Mouse (Mus musculus) urinary bladder, postnatal 36 days (tissue): ENCODE measurements around the gene S100a1.

Source experiments
- DNase-seq, 2 experiments: peaks; one replicate each; pipeline ENCODE4 v3.0.0; 2022; ENCODE audit warnings: low spot score in 2 of 2, mixed read lengths in 1 of 2

S100a1 gene

DNA sequence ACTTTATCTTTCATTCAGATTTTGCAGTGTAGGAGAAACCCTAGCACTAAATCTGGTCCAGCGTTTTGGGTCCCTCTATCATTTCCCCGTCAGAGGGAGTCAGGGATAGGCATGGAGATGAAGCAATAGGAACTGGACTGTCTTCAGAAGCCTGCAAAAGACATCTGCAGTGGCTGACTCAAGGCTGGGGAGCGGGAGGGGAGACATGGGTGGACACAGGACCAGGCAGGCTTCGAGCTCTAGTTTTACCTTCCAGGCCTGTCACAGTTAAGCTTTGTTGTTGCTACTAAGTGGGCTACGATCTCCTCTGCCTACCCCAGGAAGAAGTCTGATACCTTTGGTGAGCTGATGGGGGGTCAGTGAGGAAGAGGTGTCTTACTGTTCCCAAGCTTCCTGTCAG lies 1.9 kb downstream of the S100a1 start:
- DNase-seq = no peak

DNA sequence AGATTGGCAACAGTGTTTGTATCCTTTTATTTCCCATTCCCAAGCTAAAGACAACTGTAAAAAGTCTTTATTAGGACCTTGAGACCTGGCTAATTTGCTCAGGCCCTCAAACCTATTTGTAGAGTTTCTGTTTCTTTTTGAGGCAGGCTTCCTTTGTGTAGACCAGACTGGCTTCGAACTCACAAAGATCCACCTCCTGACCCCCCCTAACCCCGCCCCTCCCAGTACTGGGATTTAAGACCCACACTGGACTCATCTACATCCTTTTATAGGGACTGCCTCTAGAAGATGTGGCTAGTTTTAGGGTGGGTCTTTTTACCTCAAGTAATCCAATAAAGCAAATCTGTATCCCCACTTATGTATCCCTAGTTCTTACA lies 4.5 kb downstream of the S100a1 start:
- DNase-seq = no peak

DNA sequence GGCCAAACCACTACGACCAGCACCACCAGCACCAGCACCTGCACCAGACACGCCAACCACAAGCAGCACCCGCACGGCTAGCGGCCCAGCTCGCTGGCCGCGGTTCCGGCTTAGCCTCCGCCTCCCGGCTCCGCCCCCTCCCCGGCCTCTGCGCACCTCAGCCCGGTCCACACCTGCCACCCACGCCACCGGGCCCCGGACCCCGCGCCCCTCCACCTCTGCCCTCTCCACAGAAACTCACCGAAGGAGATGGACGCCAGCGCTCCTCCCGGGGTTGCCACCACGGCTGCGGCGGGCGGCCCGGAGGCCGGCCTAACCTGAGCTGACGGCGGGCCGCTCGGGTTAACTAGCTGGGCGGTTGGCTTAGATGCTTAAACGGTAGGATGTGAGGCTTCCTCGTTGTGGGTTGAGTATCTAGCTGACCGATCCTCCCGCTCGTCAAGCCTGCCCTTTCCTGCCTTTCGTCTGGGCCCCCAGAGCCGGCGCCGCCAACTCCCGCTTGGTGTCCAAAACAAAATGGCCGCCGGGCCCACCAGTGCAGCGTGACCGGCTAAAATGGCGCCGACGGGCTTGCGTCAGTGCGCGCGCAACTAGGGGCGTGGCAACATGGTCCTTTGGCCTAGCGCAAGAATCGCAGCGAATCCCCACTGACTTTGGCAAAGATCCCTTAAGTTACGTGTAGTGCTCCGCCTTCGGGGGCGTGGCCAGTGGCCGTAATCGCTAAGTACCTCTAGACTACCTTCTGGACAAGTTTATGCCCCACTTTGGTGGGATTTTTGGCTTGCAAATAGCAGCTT lies 5.0 kb downstream of the S100a1 start, which contains the start of gene Chtop:
Chtop (minus strand) TSS at position 549 of the 797 bp plus-strand sequence.
- DNase-seq = peak; percentile 99 to 100

DNA sequence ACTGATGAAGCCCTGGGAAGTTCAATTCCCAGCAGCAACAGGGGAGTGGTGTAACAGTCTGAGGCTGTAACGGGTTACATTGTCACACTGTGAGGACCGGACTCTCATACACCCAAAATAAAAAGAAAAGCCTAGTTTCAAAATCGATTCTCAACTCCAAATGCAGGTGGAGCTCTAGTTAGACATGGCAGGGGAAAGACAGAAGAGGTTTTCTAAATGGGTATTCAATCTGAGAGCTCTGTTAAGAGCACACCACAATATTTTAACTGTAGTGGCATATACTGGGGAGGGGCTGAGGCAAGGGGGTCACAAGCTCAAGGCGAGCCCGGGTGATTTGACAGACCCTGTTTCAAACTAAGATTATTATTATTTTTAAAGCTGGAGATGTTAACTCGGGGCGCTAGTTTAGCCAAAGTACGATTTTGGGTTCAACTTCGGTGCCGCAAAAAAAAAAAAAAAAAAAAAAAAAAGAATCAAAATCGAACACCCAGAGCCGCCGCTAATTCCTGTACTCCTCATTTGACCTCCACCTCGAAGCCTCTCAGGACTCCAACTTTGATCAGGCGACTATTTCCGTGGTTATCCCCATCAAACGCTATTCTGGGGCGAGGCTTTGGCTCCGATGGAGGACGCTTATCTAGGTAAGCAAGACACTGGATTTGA lies 5.8 kb downstream of the S100a1 start:
- no peak for DNase-seq

- DNase-seq = no peak
Measured at GRCm38 (mm10) chr3:90506362-90506761, 7.8 kb downstream of the S100a1 start.

DNA sequence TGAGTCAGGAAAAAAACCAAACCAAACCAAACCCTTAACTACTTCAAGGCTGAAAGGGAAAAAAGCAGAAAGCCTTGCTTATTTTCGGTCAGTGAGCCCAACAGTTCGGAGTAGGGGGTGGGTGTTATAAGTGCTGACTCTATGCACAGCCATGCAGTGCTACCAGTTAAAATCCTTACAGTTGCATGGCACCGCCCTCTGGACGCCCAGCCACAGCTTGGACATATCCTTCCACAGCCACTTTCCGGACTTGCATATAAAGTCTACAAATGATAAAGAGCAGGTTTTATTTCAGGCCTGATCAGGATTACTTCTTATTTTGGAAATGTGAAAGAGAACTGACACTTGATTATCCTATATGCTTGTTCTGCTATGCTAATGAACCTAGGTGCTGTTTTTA lies 9.0 kb downstream of the S100a1 start:
- no peak for DNase-seq

- no peak for DNase-seq
Measured at GRCm38 (mm10) chr3:90503444-90503843, 10.7 kb downstream of the S100a1 start.

- DNase-seq = no peak
Measured at GRCm38 (mm10) chr3:90497597-90497996, 16.6 kb downstream of the S100a1 start.

DNA sequence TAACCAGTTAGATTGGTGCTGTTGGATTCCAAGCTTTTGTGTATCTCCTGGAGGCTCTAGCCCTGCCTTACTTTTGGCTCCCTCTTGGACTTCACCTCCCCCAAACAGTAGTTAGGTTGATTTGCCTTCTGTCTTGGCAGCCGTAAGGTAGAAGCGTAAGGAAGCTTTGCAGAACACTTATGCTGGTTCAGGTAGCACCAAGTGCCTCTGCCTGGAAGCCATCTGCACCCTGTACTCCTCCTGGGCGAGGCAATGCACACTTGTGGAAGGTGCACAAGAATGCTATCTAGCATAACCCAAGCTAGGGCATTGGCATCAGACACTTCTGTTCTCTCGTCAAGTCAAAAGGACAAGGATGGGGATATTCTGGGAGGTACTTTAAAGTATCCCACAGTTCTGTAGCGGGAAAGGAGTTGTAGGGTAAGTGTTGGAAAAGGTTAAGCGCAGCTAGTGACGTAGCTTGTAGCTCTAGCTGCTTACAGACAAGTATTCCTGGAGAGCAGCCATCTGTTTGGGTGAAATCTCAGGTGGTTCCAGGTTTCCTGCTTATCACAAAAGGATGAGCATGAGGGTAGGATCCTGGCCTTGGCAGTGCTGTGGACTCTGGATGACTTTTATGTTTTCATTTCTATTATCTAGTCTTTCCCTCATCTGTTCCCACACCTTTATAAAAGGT lies 18.2 kb downstream of the S100a1 start:
- DNase-seq = no peak

GRCm38 (mm10) chr3:90493831-90494540 lies 20.2 kb downstream of the S100a1 start:
- no peak for DNase-seq

DNA sequence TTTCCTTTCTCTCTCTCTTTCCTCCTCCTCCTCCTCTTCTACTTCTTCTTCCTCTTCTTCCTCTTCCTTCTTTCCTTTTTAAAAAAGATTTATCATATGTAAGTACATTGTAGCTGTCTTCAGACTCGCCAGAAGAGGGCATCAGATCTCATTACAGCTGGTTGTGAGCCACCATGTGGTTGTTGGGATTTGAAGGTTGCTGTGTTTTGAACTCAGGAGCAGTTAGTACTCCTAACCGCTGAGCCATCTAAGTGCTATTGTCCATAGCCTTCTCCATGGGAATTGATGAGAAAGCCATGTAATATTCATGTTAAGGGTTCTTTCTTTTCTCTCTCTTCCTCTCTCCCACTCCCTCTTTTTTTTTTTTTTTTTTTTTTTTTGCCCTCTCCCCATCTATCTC lies 22.8 kb downstream of the S100a1 start:
- DNase-seq = no peak

- DNase-seq = peak; percentile 96
Measured at GRCm38 (mm10) chr3:90490696-90491256, 23.4 kb downstream of the S100a1 start, which contains the start of gene Snapin. TSS of gene Snapin (minus strand) at chr3:90491033.

DNA sequence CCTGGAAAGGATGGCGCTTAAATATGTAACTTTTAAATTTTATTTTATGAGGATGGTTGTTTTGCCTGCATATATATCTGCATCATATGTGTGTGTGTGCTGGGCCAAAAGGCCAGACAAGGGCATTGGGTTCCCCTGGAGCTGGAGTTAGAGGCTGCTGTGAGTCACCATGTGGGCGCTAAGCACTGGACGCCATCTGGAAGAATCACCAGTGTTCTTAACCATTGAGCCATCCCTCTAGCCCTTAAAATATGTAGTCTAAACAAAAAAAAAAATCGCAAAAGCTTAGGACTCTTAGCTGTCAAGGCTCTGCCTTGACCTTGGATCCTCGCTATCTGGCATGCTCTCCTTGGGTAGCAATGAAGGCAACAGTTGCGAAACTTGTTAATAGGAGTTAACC lies 25.6 kb downstream of the S100a1 start:
- DNase-seq = no peak

- no peak for DNase-seq
Measured at GRCm38 (mm10) chr3:90486998-90487397, 27.2 kb downstream of the S100a1 start.

DNA sequence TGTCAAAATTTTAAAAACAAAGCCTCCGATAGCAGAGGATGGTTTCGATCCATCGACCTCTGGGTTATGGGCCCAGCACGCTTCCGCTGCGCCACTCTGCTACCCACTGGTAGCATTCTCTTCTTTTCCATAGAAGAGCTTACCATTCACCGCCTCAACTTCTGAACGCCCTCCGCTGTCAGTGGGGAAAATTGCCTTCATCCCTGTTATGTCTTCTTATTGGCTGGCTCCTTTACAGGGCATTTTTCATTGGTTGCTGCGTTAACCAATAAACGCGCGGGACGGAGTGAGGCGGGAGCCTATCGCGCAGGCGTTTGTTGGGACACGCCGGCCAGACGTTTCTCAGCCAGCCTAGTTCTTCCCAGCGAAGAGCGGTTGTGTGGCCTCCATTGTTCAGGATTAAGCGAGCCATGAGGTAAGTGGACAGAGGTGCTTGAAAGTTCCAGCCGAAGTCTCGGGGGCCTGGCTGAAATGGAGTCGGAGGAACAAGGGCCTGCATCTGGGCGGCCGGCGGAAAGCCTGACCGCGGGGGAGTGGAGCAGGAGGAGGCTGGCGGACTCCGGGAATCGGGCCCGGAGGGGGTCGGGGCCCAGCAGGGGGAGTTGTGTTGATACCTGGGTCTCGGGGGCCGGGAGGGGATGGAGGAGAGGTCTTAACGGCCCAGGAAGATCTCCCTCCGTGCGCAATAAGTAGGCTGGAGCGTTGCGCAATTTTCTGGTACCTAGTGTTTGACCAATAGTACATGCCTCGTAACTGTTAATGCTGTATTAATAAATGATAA lies 38.2 kb downstream of the S100a1 start, which contains the start of gene Ilf2:
Ilf2 (plus strand) TSS at position 296 of the 781 bp plus-strand sequence.
- peak; percentile 93 to 96 for DNase-seq

- no peak for DNase-seq
Measured at GRCm38 (mm10) chr3:90475151-90475830, 38.9 kb downstream of the S100a1 start.

DNA sequence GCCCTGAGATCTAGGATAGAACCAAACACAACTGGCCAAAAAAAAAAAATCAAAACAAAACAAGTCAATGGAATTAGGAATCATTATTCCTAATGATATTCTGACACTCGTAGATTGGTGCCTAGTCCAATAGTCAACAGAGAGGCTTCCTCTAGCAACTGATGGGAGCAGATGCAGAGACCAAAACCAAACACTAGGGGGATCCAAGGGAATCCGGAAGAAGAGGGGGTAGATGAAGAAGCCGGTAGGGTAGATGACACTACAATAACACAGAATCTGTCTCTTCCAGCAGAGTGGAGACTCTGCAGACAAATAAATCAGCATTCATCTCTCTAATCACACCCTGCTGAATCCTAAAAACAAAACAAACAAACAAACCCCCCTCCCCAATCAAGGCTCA lies 42.0 kb downstream of the S100a1 start:
- no peak for DNase-seq

DNA sequence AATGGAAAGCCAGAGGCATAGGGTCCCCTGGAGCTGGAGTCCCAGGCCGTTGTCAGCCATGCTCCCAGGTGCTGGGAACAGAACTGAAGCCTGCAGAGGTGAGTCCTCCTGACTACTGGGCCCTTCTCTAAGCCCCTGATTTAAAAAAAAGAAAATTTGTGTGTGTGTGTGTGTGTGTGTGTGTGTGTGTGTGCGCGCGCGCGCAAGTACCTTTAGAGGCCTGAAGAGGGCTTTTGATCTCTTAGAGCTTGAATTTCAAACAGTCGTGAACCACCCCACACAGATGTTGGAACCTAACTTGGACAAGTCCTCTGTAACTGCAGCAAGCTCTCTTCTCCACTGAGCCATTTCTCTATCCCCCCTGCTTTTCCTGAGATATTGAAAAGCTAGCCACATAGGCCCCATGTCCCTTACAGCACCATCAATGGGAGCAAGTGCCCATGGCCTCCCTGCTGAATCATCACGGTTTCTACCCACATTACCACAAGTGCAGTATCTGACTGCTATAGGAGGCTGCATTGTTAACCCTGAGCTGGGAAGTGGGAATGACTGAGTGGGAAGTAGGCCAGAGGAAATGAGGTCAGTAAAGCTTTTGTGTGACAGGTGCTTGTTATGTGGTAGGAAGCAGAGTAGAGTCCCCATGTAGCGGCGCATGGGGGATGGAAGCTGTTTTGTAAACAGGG lies 46.4 kb downstream of the S100a1 start:
- DNase-seq = no peak

GRCm38 (mm10) chr3:90466311-90466766 lies 47.9 kb downstream of the S100a1 start:
- DNase-seq = peak; percentile 50 to 73
